Mouse (Mus musculus): ENCODE results near the gene Clec11a.

Clec11a gene

GRCm38 (mm10) chr7:44280959-44281358 lies 25.7 kb downstream of the Clec11a start:
- CTCF ChIA-PET: interaction anchor here (0.6 kb wide), 1 partner anchor 92 kb away, joined by 6 read pairs; no protein-coding TSS in a partner anchor

- CTCF ChIA-PET: interaction anchor here (0.8 to 1.2 kb wide), 3 partner anchors 41 to 82 kb away, joined by 4 to 10 read pairs (median 6); no protein-coding TSS in a partner anchor
Measured at GRCm38 (mm10) chr7:44277250-44277622, 29.5 kb downstream of the Clec11a start.

- CTCF ChIA-PET: interaction anchor here (0.8 to 1.2 kb wide), 3 partner anchors 42 to 82 kb away, joined by 4 to 10 read pairs (median 6); no protein-coding TSS in a partner anchor
Measured at GRCm38 (mm10) chr7:44276461-44277249, 30.0 kb downstream of the Clec11a start.

GRCm38 (mm10) chr7:44275546-44275945 lies 31.2 kb downstream of the Clec11a start:
- CTCF ChIA-PET: no interaction called here

- CTCF ChIA-PET: no interaction called here
Measured at GRCm38 (mm10) chr7:44274096-44274495, 32.6 kb downstream of the Clec11a start.

GRCm38 (mm10) chr7:44273446-44273845 lies 33.3 kb downstream of the Clec11a start:
- CTCF ChIA-PET: no interaction called here

GRCm38 (mm10) chr7:44272546-44272945 lies 34.2 kb downstream of the Clec11a start:
- CTCF ChIA-PET: no interaction called here

GRCm38 (mm10) chr7:44271309-44271708 lies 35.4 kb downstream of the Clec11a start:
- CTCF ChIA-PET: no interaction called here

- CTCF ChIA-PET: no interaction called here
Measured at GRCm38 (mm10) chr7:44269397-44269796, 37.3 kb downstream of the Clec11a start.

GRCm38 (mm10) chr7:44268117-44268516 lies 38.6 kb downstream of the Clec11a start:
- CTCF ChIA-PET: no interaction called here

- CTCF ChIA-PET: interaction anchor here (1.0 to 1.4 kb wide), 3 partner anchors 50 to 88 kb away, joined by 3 to 4 read pairs (median 4); no protein-coding TSS in a partner anchor
Measured at GRCm38 (mm10) chr7:44262791-44263643, 43.7 kb downstream of the Clec11a start.

GRCm38 (mm10) chr7:44261147-44261546 lies 45.6 kb downstream of the Clec11a start, which contains the start of gene Gm15517:
Gm15517 (plus strand) TSS chr7:44261447.
- CTCF ChIA-PET: no interaction called here

- CTCF ChIA-PET: interaction anchor here (0.6 kb wide), 1 partner anchor 39 kb away, joined by 3 read pairs; no protein-coding TSS in a partner anchor
Measured at GRCm38 (mm10) chr7:44260410-44260809, 46.3 kb downstream of the Clec11a start.

- CTCF ChIA-PET: no interaction called here
Measured at GRCm38 (mm10) chr7:44257278-44257677, 49.4 kb downstream of the Clec11a start, which contains the start of gene Acp4. Acp4 (minus strand) TSS chr7:44257378.

- CTCF ChIA-PET: no interaction called here
Measured at GRCm38 (mm10) chr7:44254930-44255329, 51.8 kb downstream of the Clec11a start.

GRCm38 (mm10) chr7:44253023-44253616 lies 53.6 kb downstream of the Clec11a start:
- CTCF ChIA-PET: no interaction called here
